Mouse (Mus musculus): ENCODE results near the gene Cd99l2. TPM values are rescaled to one million over a fixed set of nuclear protein-coding genes. Genes with fewer than 3 reads are reported as not detected.

Gene Cd99l2
- polyA plus RNA-seq, 1 experiment: 44.6 TPM

DNA sequence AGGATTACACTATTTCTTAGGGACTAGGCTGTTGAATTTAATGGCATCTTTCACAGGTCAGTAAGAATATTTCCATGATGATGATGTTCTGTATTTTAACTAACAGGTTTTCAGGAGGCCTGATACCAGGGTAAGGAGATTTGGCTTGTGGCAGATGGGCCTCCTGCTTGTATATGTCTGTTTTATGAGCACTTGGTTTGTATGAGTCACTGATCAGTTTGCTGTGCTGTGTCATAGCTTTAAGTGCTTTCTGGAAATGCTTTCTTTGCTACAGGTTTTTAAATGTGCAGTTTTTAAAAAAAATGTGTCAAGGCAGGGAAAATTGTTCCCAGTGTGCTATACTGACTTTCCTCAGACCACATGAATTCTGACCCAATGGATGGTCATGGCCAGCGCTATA lies 115.9 kb downstream of the Cd99l2 start:
- Histone ChIP-seq H3K4me3 (no peak overlapping the region), H3ac (ENCODE audit: control insufficient read depth, insufficient read length) (no peak overlapping the region), H3K79me2 (ENCODE audit: control insufficient read depth, insufficient read depth) (no peaks in the 10 kb centered on the region), H3K4me2 (ENCODE audit: low read depth) (no peak overlapping the region), H3K27me3 (ENCODE audit: control insufficient read depth, insufficient read depth, insufficient read length) (no peaks in the 10 kb centered on the region), H3K36me3 (ENCODE audit: control insufficient read depth, insufficient read depth) (no peaks in the 10 kb centered on the region)
- TF ChIP-seq TCF3 (IDR thresholded peaks at IDR 0.05; ENCODE audit: insufficient read length, low read depth) (no peak), TCF12 (IDR thresholded peaks at IDR 0.05; ENCODE audit: insufficient read depth, poor library complexity, severe bottlenecking) (no peak), E2F4 (IDR thresholded peaks at IDR 0.05; ENCODE audit: insufficient read depth) (no peak), POLR2AphosphoS2 (IDR thresholded peaks at IDR 0.05; ENCODE audit: insufficient read length, low read depth) (no peak), SRF (IDR thresholded peaks at IDR 0.05; ENCODE audit: control insufficient read depth, insufficient read length, low read depth) (no peak), MYOD1 (IDR thresholded peaks at IDR 0.05; ENCODE audit: control insufficient read depth in 1 of 3, insufficient read length in 2 of 3, low read depth in 2 of 3) (no peak), CEBPB (IDR thresholded peaks at IDR 0.05; ENCODE audit: insufficient read depth, poor library complexity, severe bottlenecking) (no peak), MAX (IDR thresholded peaks at IDR 0.05; ENCODE audit: low read depth) (no peak), USF1 (IDR thresholded peaks at IDR 0.05; ENCODE audit: low read depth) (no peak), MYOG (IDR thresholded peaks at IDR 0.05; ENCODE audit: control insufficient read depth in 1 of 3, insufficient read depth in 1 of 3, insufficient read length in 2 of 3, low read depth in 2 of 3) (no peak), REST (IDR thresholded peaks at IDR 0.05; ENCODE audit: insufficient read depth, insufficient read length) (no peak)

Other genes with a start within 250 kb of the Cd99l2 start
- gene Mtmr1, start 128.1 kb downstream of the Cd99l2 start, polyA plus RNA-seq (2012; fragmentation: generic; extraction: Trizol): 7.7 TPM
- 25.9 TPM for gene Hmgb3, start 63.1 kb upstream of the Cd99l2 start, polyA plus RNA-seq (2012; fragmentation: generic; extraction: Trizol)
- not detected for gene Gpr50, start 170.8 kb upstream of the Cd99l2 start, polyA plus RNA-seq (2012; fragmentation: generic; extraction: Trizol)

All from myocyte (in vitro differentiated cells).